Mouse (Mus musculus): ENCODE data around the gene Tfpi. TPM values are rescaled to one million over a fixed set of nuclear protein-coding genes. Genes with fewer than 3 reads are reported as not detected.

The Tfpi gene
- polyA plus RNA-seq, 1 experiment from 2014 or later = 78.8 TPM

DNA sequence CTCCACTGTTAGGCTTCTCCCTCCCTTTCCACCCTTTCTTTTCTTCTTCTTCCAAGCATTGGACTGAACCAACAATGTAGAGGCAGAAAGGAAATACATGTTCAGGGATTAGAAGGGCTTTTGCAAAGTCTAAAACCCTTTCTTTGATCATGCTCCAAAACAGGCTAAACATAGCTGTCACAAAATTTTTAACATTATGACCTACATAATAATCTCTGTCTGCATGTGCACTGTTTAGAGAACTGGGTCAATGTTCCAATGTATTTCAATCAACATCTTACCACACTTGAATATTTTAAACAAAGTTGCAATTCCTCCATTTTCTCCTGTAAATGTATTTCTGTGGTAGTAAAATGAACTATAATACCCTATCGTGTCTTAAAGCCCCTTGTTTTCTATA, 31.1 kb downstream of the Tfpi start:
- H3K36me3 ChIP-seq = peaks cover 13% of the 10 kb centered on the region
- no peak overlapping the region for H3K9ac ChIP-seq
- no peak overlapping the region for H3K4me3 ChIP-seq
- no peak overlapping the region for H3K4me2 ChIP-seq
- H3K4me1 ChIP-seq (replicated peaks) = 0 out of 2 replicates have a peak, but pooled peaks cover 5% of the 10 kb centered on the region
- H3K27me3 ChIP-seq (replicated peaks) = no peaks in the 10 kb centered on the region
- 75% methylated on average over 1 of the region's 1 CpGs for whole genome bisulfite sequencing
- H3K27ac ChIP-seq (ENCODE audit: poor library complexity, severe bottlenecking) = no peak overlapping the region
- no peaks in the 10 kb centered on the region for H3K9me3 ChIP-seq (replicated peaks)
- no peak for ATAC-seq (ENCODE audit: insufficient number of reproducible peaks, low FRiP score)

- H3K36me3 ChIP-seq = peaks cover 13% of the 10 kb centered on the region; the same call in 1 of the 2 replicates
- no peak overlapping the region for H3K4me3 ChIP-seq
- H3K4me2 ChIP-seq = no peak overlapping the region
- no peak overlapping the region for H3K27ac ChIP-seq (ENCODE audit: poor library complexity, severe bottlenecking)
- H3K9ac ChIP-seq = no peak overlapping the region
- no peak for ATAC-seq (ENCODE audit: insufficient number of reproducible peaks, low FRiP score)
- H3K4me1 ChIP-seq (replicated peaks) = 0 out of 2 replicates have a peak, but pooled peaks cover 5% of the 10 kb centered on the region
- H3K27me3 ChIP-seq (replicated peaks) = no peaks in the 10 kb centered on the region
- 52% methylated on average over 5 of the region's 5 CpGs for WGBS
- H3K9me3 ChIP-seq (replicated peaks) = no peaks in the 10 kb centered on the region
Observed at GRCm38 (mm10) chr2:84441940-84442339, 34.6 kb downstream of the Tfpi start.

DNA sequence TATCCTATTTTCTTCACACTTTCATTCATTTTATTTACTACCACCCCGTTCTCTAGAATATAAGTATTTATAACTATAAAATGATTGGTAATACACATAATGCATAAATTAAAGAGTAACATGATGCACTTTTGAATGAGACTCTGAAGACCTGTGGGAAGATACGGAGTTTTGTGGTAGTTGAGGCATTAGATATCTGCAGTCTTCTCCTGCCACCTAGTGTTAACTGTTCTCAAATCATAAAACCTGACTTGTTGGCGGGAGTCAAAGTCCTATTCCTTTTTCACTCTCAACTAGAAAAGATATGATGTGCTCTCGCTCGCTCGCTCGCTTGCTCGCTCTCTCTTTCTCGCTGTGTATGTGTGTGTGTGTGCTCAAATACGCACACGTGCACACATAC, 46.9 kb downstream of the Tfpi start:
- no peak overlapping the region for H3K4me3 ChIP-seq
- H3K36me3 ChIP-seq = peaks cover 4% of the 10 kb centered on the region; the same call in 1 of the 2 replicates
- H3K9me3 ChIP-seq (replicated peaks) = no peaks in the 10 kb centered on the region
- H3K4me1 ChIP-seq (replicated peaks) = no peaks in the 10 kb centered on the region
- H3K4me2 ChIP-seq = no peak overlapping the region
- no peaks in the 10 kb centered on the region for H3K27me3 ChIP-seq (replicated peaks)
- no peak overlapping the region for H3K27ac ChIP-seq (ENCODE audit: poor library complexity, severe bottlenecking)
- WGBS = 43% methylated on average over 11 of the region's 11 CpGs
- no peak overlapping the region for H3K9ac ChIP-seq
- ATAC-seq (ENCODE audit: insufficient number of reproducible peaks, low FRiP score) = no peak

DNA sequence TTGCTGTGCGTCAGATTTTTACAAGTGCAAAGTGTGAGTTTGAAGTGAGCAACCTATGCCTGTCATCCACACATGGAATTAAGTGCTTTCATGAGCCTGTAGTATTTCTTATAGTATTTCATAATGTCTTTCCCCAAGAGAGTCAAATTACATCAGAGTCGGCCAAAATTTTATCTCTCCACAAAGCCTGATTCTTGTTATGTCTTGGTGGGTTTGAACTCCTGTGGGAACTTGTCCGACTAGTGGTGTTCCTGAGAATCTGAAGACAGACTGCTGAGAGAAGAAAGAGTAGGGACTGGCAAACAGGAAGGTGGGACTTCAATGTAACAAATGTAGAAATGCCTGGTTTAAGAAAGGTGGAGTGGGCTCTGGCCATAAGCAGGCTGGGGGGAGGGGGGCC, 47.7 kb downstream of the Tfpi start:
- no peaks in the 10 kb centered on the region for H3K9me3 ChIP-seq (replicated peaks)
- 52% methylated on average over 3 of the region's 3 CpGs for WGBS
- no peaks in the 10 kb centered on the region for H3K27me3 ChIP-seq (replicated peaks)
- H3K27ac ChIP-seq (ENCODE audit: poor library complexity, severe bottlenecking) = no peak overlapping the region
- peaks cover 4% of the 10 kb centered on the region; the same call in 1 of the 2 replicates for H3K36me3 ChIP-seq
- H3K9ac ChIP-seq = no peak overlapping the region
- no peak overlapping the region for H3K4me2 ChIP-seq
- no peak for ATAC-seq (ENCODE audit: insufficient number of reproducible peaks, low FRiP score)
- H3K4me1 ChIP-seq (replicated peaks) = no peaks in the 10 kb centered on the region
- no peak overlapping the region for H3K4me3 ChIP-seq

- no peak for ATAC-seq (ENCODE audit: insufficient number of reproducible peaks, low FRiP score)
Observed at GRCm38 (mm10) chr2:84426531-84426930, 50.0 kb downstream of the Tfpi start.

DNA sequence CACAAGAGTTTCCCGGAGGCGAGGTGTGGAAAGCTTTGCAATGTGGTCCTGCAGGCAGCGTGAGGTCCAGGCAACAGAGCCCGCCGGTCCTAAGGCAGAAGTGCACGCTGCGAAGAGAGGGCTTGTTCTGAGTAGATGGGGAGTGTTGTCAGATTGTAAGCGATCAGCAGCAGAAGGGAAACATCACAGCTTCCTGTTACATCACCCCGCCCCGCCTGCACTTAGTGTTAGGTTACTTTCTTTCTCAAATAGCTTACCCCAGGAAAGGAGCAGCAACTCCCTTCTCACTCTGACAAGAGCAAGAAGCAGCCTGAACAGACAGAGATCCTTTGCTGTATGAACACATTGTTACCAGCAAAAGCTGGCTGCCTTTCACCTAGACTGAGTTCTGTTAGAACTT, 51.4 kb downstream of the Tfpi start, which contains the start of gene Calcrl:
Gene Calcrl (minus strand): TSS at position 274 of the 400 bp plus-strand sequence.
- Histone ChIP-seq H3K4me3 (peak within 1 kb of the TSS; percentile 50), H3K36me3 (no peaks in the 10 kb centered on the region), H3K9ac (peak within 1 kb of the TSS; percentile 65), H3K9me3 (replicated peaks) (no peaks in the 10 kb centered on the region), H3K4me2 (peak within 1 kb of the TSS; percentile 62), H3K27me3 (replicated peaks) (no peaks in the 10 kb centered on the region), H3K27ac (ENCODE audit: poor library complexity, severe bottlenecking) (peak within 1 kb of the TSS; percentile 75), H3K4me1 (replicated peaks) (no peaks in the 10 kb centered on the region)
- 0% methylated on average over 10 of the region's 10 CpGs for whole genome bisulfite sequencing
- peak; percentile 88 for ATAC-seq (ENCODE audit: insufficient number of reproducible peaks, low FRiP score)

More at GRCm38 (mm10) chr2:84426531-84426930, 50.0 kb downstream of the Tfpi start:
- H3K27ac ChIP-seq (ENCODE audit: poor library complexity, severe bottlenecking) = no peak overlapping the region
- H3K4me1 ChIP-seq (replicated peaks) = no peaks in the 10 kb centered on the region
- H3K9ac ChIP-seq = no peak overlapping the region
- no peaks in the 10 kb centered on the region for H3K9me3 ChIP-seq (replicated peaks)
- H3K27me3 ChIP-seq (replicated peaks) = no peaks in the 10 kb centered on the region
- WGBS = 80% methylated on average over 4 of the region's 4 CpGs
- H3K36me3 ChIP-seq = no peaks in the 10 kb centered on the region
- no peak overlapping the region for H3K4me2 ChIP-seq
- H3K4me3 ChIP-seq = no peak overlapping the region

DNA sequence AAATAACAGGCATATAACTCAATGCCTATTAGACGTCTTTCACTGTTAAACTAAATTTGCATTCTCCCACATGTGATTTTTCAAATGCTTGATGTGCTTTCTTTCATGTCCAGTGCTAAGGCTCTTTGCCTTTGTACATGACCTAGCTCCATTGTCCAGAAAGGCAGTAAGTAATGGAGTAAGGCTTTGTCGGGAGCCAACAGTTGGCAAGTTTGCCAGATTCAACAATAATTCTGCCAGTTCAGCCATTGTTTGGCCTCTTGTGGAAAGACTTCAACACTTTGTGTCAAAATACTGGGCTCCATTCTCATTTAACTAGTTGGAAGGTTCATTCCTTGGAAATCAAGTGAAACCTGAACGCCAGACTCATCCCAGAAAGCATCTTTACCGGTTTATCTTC, 60.1 kb downstream of the Tfpi start:
- no peak overlapping the region for H3K27ac ChIP-seq (ENCODE audit: poor library complexity, severe bottlenecking)
- no peaks in the 10 kb centered on the region for H3K27me3 ChIP-seq (replicated peaks)
- H3K4me1 ChIP-seq (replicated peaks) = no peaks in the 10 kb centered on the region
- 83% methylated on average over 4 of the region's 4 CpGs for WGBS
- H3K9ac ChIP-seq = no peak overlapping the region
- H3K36me3 ChIP-seq = peaks cover 2% of the 10 kb centered on the region
- no peaks in the 10 kb centered on the region for H3K9me3 ChIP-seq (replicated peaks)
- no peak overlapping the region for H3K4me2 ChIP-seq
- no peak for ATAC-seq (ENCODE audit: insufficient number of reproducible peaks, low FRiP score)
- no peak overlapping the region for H3K4me3 ChIP-seq

DNA sequence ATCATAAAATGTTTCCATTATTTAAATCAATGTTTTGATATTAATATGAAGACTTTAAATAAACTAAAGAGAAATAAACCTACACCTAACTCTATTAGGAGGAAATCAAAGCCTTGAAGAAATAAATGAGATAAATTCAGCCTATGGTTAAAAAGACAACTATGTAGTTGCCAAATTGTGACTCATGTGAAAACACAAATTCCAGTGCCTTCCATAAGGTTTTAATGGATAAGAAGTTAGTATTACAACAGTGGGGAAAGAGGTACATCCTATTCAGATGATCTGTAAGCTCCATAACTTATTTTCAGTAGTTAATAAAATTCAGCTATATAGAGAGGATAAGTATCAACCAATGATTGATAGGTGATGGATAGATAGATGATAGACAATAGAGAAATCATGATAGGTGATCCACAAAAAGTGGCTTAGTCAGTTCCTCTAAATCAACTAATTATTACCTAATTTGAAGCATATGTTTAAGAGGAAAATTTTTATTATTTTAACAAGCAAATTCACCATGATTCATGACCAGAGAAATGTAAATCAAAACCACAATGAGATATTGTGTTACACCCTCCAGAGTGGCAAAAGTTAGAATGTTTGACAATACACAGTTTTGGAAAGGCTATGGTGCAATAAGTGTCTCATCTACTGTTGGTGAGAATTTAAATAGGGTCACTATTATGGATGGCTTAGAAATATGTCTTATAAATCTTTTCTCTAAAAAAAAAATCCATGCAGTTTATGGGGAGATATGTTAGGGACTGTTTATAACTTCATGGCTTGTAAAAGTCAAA, 66.6 kb downstream of the Tfpi start:
- Histone ChIP-seq H3K9me3 (replicated peaks) (no peaks in the 10 kb centered on the region), H3K27ac (ENCODE audit: poor library complexity, severe bottlenecking) (no peak overlapping the region), H3K9ac (no peak overlapping the region), H3K4me3 (no peak overlapping the region), H3K4me1 (replicated peaks) (no peaks in the 10 kb centered on the region), H3K36me3 (peaks cover 2% of the 10 kb centered on the region), H3K27me3 (replicated peaks) (no peaks in the 10 kb centered on the region), H3K4me2 (no peak overlapping the region)
- no peak for ATAC-seq (ENCODE audit: insufficient number of reproducible peaks, low FRiP score)

- no peak overlapping the region for H3K27ac ChIP-seq (ENCODE audit: poor library complexity, severe bottlenecking)
- 78% methylated on average over 3 of the region's 3 CpGs for WGBS
- H3K4me1 ChIP-seq (replicated peaks) = no peaks in the 10 kb centered on the region
- H3K9ac ChIP-seq = no peak overlapping the region
- ATAC-seq (ENCODE audit: insufficient number of reproducible peaks, low FRiP score) = no peak
- no peaks in the 10 kb centered on the region for H3K27me3 ChIP-seq (replicated peaks)
- H3K36me3 ChIP-seq = no peaks in the 10 kb centered on the region
- H3K4me2 ChIP-seq = no peak overlapping the region
- no peaks in the 10 kb centered on the region for H3K9me3 ChIP-seq (replicated peaks)
- H3K4me3 ChIP-seq = no peak overlapping the region
Observed at GRCm38 (mm10) chr2:84404834-84405233, 71.7 kb downstream of the Tfpi start.

DNA sequence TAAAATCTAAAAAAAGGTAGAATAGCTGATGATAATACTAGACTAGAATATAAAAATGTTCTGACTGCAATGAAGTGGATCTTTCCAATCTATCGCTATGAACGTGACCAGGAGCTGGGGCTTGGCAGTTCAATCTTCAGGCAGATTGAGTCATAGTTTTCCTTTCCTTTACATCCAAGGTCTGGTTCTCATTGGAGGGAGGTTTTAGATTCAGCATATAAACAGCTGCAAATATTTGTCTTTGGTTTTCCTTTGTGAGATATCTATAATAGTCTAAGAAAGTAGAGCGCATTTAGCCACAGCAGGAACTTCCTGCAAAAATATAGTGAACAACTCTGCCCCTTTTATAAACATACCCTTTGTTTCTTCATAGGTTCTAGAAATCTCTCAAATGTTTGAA, 73.9 kb downstream of the Tfpi start:
- Histone ChIP-seq H3K27ac (ENCODE audit: poor library complexity, severe bottlenecking) (no peak overlapping the region), H3K4me3 (no peak overlapping the region), H3K36me3 (no peaks in the 10 kb centered on the region), H3K9me3 (replicated peaks) (no peaks in the 10 kb centered on the region), H3K4me1 (replicated peaks) (no peaks in the 10 kb centered on the region), H3K27me3 (replicated peaks) (no peaks in the 10 kb centered on the region), H3K9ac (no peak overlapping the region), H3K4me2 (no peak overlapping the region)
- no peak for ATAC-seq (ENCODE audit: insufficient number of reproducible peaks, low FRiP score)
- WGBS = 75% methylated on average over 3 of the region's 3 CpGs

GRCm38 (mm10) chr2:84396557-84396956, 80.0 kb downstream of the Tfpi start:
- H3K9ac ChIP-seq = no peak overlapping the region
- no peak for ATAC-seq (ENCODE audit: insufficient number of reproducible peaks, low FRiP score)
- peaks cover 3% of the 10 kb centered on the region; the same call in 1 of the 2 replicates for H3K4me1 ChIP-seq (replicated peaks)
- no peak overlapping the region for H3K27ac ChIP-seq (ENCODE audit: poor library complexity, severe bottlenecking)
- H3K9me3 ChIP-seq (replicated peaks) = no peaks in the 10 kb centered on the region
- H3K36me3 ChIP-seq = no peaks in the 10 kb centered on the region
- no peak overlapping the region for H3K4me3 ChIP-seq
- H3K4me2 ChIP-seq = no peak overlapping the region
- no peaks in the 10 kb centered on the region for H3K27me3 ChIP-seq (replicated peaks)
- WGBS = 81% methylated on average over 4 of the region's 4 CpGs

GRCm38 (mm10) chr2:84393236-84393635, 83.3 kb downstream of the Tfpi start:
- no peaks in the 10 kb centered on the region for H3K9me3 ChIP-seq (replicated peaks)
- H3K4me3 ChIP-seq = no peak overlapping the region
- H3K9ac ChIP-seq = no peak overlapping the region
- no peak overlapping the region for H3K27ac ChIP-seq (ENCODE audit: poor library complexity, severe bottlenecking)
- H3K4me2 ChIP-seq = no peak overlapping the region
- ATAC-seq (ENCODE audit: insufficient number of reproducible peaks, low FRiP score) = no peak
- no peaks in the 10 kb centered on the region for H3K36me3 ChIP-seq
- WGBS = 82% methylated on average over 4 of the region's 4 CpGs
- no peaks in the 10 kb centered on the region for H3K27me3 ChIP-seq (replicated peaks)
- peaks cover 11% of the 10 kb centered on the region for H3K4me1 ChIP-seq (replicated peaks)

Measured in heart, embryonic 12.5 days (tissue).